ENCODE assay signal across 8 mouse cellular contexts in the genomic region with DNA sequence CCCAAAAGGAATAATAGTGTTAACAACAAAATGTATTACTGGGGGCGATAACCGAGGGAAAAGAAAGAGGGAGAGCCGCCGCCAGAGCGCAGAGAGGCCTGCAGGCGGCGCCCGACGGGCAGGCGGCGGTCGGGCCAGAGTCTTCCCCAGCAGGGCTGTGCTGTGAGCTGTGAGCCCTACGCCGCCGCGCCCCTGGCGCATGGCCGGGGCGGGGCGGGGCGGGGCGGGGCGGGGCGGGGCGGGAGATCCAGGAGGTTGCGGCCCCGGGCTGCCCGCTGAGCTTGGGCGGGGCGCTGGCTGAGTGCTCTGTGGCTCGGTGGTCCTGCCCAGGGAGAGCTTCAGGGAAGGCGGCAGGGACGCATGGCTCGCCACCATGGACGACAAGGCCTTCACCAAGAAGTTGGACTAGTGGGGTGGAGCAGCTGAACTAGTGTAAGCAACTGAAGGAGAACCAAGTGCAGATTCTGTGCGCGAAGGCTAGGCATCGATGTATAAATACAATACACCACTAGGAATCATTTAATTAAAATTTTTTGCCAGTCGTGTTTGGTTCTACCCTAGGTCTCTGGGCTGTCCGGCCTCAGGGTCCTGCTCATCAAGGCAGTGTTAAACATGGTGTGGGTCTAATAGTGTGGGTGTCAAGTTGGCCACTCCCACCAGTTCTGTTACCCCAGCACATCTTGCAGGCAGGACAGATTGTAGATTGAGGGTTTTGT. TPM values are rescaled to one million over a fixed set of nuclear protein-coding genes. Genes with fewer than 3 reads are reported as not detected.
DNase-seq lines count a peak whose midpoint lies in the region; ATAC-seq and TF ChIP-seq lines count a peak whose summit lies in the region.

No protein-coding gene starts in this region.

- intact Hi-C loops in gastrocnemius, postnatal 36 days (cut with DNase I): no loop called here

- no peak overlapping the region for H3K27ac ChIP-seq in cortical plate, adult 2 months (ENCODE audit: insufficient read depth, low read length)
- no peak overlapping the region for H3K27ac ChIP-seq in limb, embryonic 12.5 days
- no peak overlapping the region for H3K27ac ChIP-seq in midbrain, embryonic 12.5 days (replicated peaks)

- peak; percentile 81 for ATAC-seq in inflammation-experienced regulatory T-cells, adult 6 months
- peak; percentile 99 for ATAC-seq in limb, embryonic 12.5 days (ENCODE audit: insufficient number of reproducible peaks, insufficient read depth, low FRiP score, low TSS enrichment, low read depth)
- ATAC-seq in midbrain, embryonic 12.5 days (ENCODE audit: low FRiP score, low read depth): peak; percentile 100

- peak overlapping the region; percentile 23; the same call in 1 of the 2 replicates for H3K4me3 ChIP-seq in cortical plate, adult 2 months (ENCODE audit: insufficient read depth, low read length)
- peak overlapping the region; percentile 34 for H3K4me3 ChIP-seq in limb, embryonic 12.5 days (replicated peaks)
- H3K4me3 ChIP-seq in midbrain, embryonic 12.5 days: peak overlapping the region; percentile 40

- H3K9me3 ChIP-seq in limb, embryonic 12.5 days: no peaks in the 10 kb centered on the region
- no peaks in the 10 kb centered on the region for H3K9me3 ChIP-seq in midbrain, embryonic 12.5 days

- no peaks in the 10 kb centered on the region for H3K36me3 ChIP-seq in limb, embryonic 12.5 days
- no peaks in the 10 kb centered on the region for H3K36me3 ChIP-seq in midbrain, embryonic 12.5 days

- no peaks in the 10 kb centered on the region for H3K27me3 ChIP-seq in limb, embryonic 12.5 days
- peaks cover 6% of the 10 kb centered on the region for H3K27me3 ChIP-seq in midbrain, embryonic 12.5 days

- 10% methylated on average over 22 of the region's 40 CpGs for WGBS in limb, embryonic 12.5 days
- WGBS in midbrain, embryonic 12.5 days: 8% methylated on average over 32 of the region's 40 CpGs

- no peak for TF ChIP-seq POLR2A in cortical plate, adult 2 months (IDR thresholded peaks at IDR 0.05; ENCODE audit: extremely low read depth, insufficient read depth, low read length)

- no peaks in the 10 kb centered on the region for H3K4me1 ChIP-seq in cortical plate, adult 2 months (ENCODE audit: control insufficient read depth, insufficient read depth, low read length)
- H3K4me1 ChIP-seq in limb, embryonic 12.5 days (replicated peaks): no peaks in the 10 kb centered on the region; the same call in 1 of the 2 replicates
- H3K4me1 ChIP-seq in midbrain, embryonic 12.5 days: no peaks in the 10 kb centered on the region

- DNase-seq in cerebellum, postnatal 10 days: peak; percentile 59 to 67
- no peak for DNase-seq in cerebellum, adult 9-11 months
- DNase-seq in gastrocnemius, postnatal 36 days: peak; percentile 45 to 55
- peak; percentile 70 for DNase-seq in spleen, adult 18-20 months

- H3K4me2 ChIP-seq in limb, embryonic 12.5 days: peak overlapping the region; percentile 62
- peak overlapping the region; percentile 58 for H3K4me2 ChIP-seq in midbrain, embryonic 12.5 days (replicated peaks)

- peak overlapping the region; percentile 31; the same call in 1 of the 2 replicates for H3K9ac ChIP-seq in limb, embryonic 12.5 days (replicated peaks)
- peak overlapping the region; percentile 8; the same call in 1 of the 2 replicates for H3K9ac ChIP-seq in midbrain, embryonic 12.5 days (replicated peaks)

- TF ChIP-seq CTCF in cortical plate, adult 2 months (IDR thresholded peaks at IDR 0.05; ENCODE audit: extremely low read depth, insufficient read depth, low read length): peak; percentile 19; the same call in 1 of the 2 replicates

RNA-seq across cellular contexts. Expression of a gene that starts 27.3 kb away (rescaled TPM):
- polyA plus RNA-seq in cortical plate, adult 2 months (2012; rRNA removed): not detected in 2 replicates
- not detected for total RNA-seq in gastrocnemius, postnatal 36 days (2021)
- not detected for polyA plus RNA-seq in inflammation-experienced regulatory T-cells, adult 6 months (2017; shearing (Covaris generic))
- not detected in 2 replicates for polyA plus RNA-seq in limb, embryonic 12.5 days (2016; fragmentation: Nextera tagmentation; extraction: Ambion mirVana)
- not detected in 2 replicates for polyA plus RNA-seq in midbrain, embryonic 12.5 days (2016; fragmentation: Nextera tagmentation; extraction: Ambion mirVana)

RNA-seq across cellular contexts. Expression of a gene that starts 35.7 kb away (rescaled TPM):
- polyA plus RNA-seq in cortical plate, adult 2 months (2012; rRNA removed): 0.11 and 0.13 TPM in 2 replicates
- total RNA-seq in gastrocnemius, postnatal 36 days (2021): under 1 TPM; 0.48 to 0.54 TPM
- under 1 TPM in 1 of 3 experiments, not detected in 2; 0.54 TPM for polyA plus RNA-seq in inflammation-experienced regulatory T-cells, adult 6 months (2017; shearing (Covaris generic))
- polyA plus RNA-seq in limb, embryonic 12.5 days (2016; fragmentation: Nextera tagmentation; extraction: Ambion mirVana): not detected in 2 replicates
- not detected in 2 replicates for polyA plus RNA-seq in midbrain, embryonic 12.5 days (2016; fragmentation: Nextera tagmentation; extraction: Ambion mirVana)

RNA-seq across cellular contexts. Expression of a gene that starts 52.1 kb away (rescaled TPM):
- not detected in 2 replicates for polyA plus RNA-seq in cortical plate, adult 2 months (2012; rRNA removed)
- total RNA-seq in gastrocnemius, postnatal 36 days (2021): not detected
- polyA plus RNA-seq in inflammation-experienced regulatory T-cells, adult 6 months (2017; shearing (Covaris generic)): not detected
- not detected in 2 replicates for polyA plus RNA-seq in limb, embryonic 12.5 days (2016; fragmentation: Nextera tagmentation; extraction: Ambion mirVana)
- not detected in 2 replicates for polyA plus RNA-seq in midbrain, embryonic 12.5 days (2016; fragmentation: Nextera tagmentation; extraction: Ambion mirVana)
